Mouse (Mus musculus) limb, embryonic 11.5 days (tissue): ENCODE measurements around the gene Ankrd34b. TPM values are rescaled to one million over a fixed set of nuclear protein-coding genes. Genes with fewer than 3 reads are reported as not detected.

Experiments used
- ATAC-seq: fragments of 200-750 bp; cut with Nextera tagmentation; 2 replicates; pipeline ENCODE4 v1.8.0; 2017; ENCODE audit warnings: low read depth; ENCODE audit not compliant: insufficient number of reproducible peaks, low FRiP score, low TSS enrichment
- DNase-seq: peaks from one replicate; pipeline ENCODE4 v3.0.0-alpha.2; 2015; ENCODE audit warnings: low spot score
- H3K27ac ChIP-seq: fragments of 300-500 bp; sonication (generic); replicated peaks from 2 replicates; pipeline ENCODE4 v1.5.1; 2014; ENCODE audit warnings: low read depth, mild to moderate bottlenecking, low read length
- H3K27me3 ChIP-seq: fragments of 300-500 bp; sonication (generic); 2 replicates; pipeline ENCODE4 v1.6.1; 2014; ENCODE audit warnings: mild to moderate bottlenecking, low read length, mixed read lengths; ENCODE audit not compliant: control insufficient read depth, insufficient read depth
- H3K36me3 ChIP-seq: fragments of 300-500 bp; sonication (generic); 2 replicates; pipeline ENCODE4 v1.6.1; 2014; ENCODE audit warnings: mild to moderate bottlenecking, low read length, moderate library complexity, mixed read lengths; ENCODE audit not compliant: control insufficient read depth, insufficient read depth
- H3K4me1 ChIP-seq: fragments of 300-500 bp; sonication (generic); 2 replicates; pipeline ENCODE4 v1.6.1; 2014; ENCODE audit warnings: low read length, mixed read lengths; ENCODE audit not compliant: control insufficient read depth, insufficient read depth
- H3K4me2 ChIP-seq: fragments of 300-500 bp; sonication (generic); 2 replicates; pipeline ENCODE4 v1.6.1; 2014; ENCODE audit warnings: low read depth, mild to moderate bottlenecking, moderate library complexity; ENCODE audit not compliant: severe bottlenecking
- H3K4me3 ChIP-seq: fragments of 300-500 bp; sonication (generic); 2 replicates; pipeline ENCODE4 v1.5.1; 2014; ENCODE audit warnings: low read depth, low read length
- H3K9ac ChIP-seq: fragments of 300-500 bp; sonication (generic); 2 replicates; pipeline ENCODE4 v1.6.1; 2014; ENCODE audit warnings: mild to moderate bottlenecking, low read length
- H3K9me3 ChIP-seq: fragments of 300-500 bp; sonication (generic); 2 replicates; pipeline ENCODE4 v1.6.1; 2016; ENCODE audit warnings: low read length; ENCODE audit not compliant: control insufficient read depth
- WGBS: fragments of 180-500 bp; shearing (Covaris S2); extraction: QIAGEN DNeasy Blood & Tissue Kit; methylation state at CpG from one replicate; pipeline ENCODE4 v1.1.7; 2014; 5-methylcytosine and 5-hydroxymethylcytosine counted together
- polyA plus RNA-seq: library from polyadenylated mRNA; unstranded; fragments of >200 nt; fragmentation: Nextera tagmentation; extraction: Ambion mirVana; gene quantifications from 2 replicates; pipeline ENCODE4 v1.2.1, GENCODE M21; 2014

Ankrd34b gene
- polyA plus RNA-seq, 1 experiment from 2014 or later, result 0.09 TPM

DNA sequence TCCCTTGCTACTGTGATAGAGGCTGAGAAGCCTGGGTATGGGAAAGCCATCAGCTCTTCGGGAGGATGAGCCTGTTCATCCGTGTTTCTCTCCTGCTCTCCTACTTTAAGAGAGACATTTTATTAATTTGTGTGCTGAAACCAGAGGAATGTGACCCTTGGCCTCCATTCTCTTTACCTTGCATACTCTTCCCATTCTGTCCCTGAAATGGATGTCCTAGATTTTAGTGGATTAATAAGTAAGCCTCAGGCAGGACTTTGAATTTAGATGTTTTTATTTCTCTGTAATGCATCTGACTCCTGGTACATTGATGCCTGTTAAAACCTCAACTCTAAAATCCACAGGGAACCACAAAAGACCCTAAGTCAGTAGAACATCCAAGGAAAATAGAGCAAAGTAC lies 43.7 kb downstream of the Ankrd34b start:
- H3K4me2 ChIP-seq, result no peak overlapping the region
- no peaks in the 10 kb centered on the region for H3K27me3 ChIP-seq
- H3K36me3 ChIP-seq, result no peaks in the 10 kb centered on the region
- 83% methylated on average over 2 of the region's 2 CpGs for WGBS
- H3K27ac ChIP-seq, result no peak overlapping the region
- H3K9ac ChIP-seq, result no peak overlapping the region
- no peak overlapping the region for H3K4me3 ChIP-seq
- no peak for DNase-seq
- ATAC-seq, result no peak
- no peaks in the 10 kb centered on the region for H3K9me3 ChIP-seq
- H3K4me1 ChIP-seq, result no peaks in the 10 kb centered on the region

DNA sequence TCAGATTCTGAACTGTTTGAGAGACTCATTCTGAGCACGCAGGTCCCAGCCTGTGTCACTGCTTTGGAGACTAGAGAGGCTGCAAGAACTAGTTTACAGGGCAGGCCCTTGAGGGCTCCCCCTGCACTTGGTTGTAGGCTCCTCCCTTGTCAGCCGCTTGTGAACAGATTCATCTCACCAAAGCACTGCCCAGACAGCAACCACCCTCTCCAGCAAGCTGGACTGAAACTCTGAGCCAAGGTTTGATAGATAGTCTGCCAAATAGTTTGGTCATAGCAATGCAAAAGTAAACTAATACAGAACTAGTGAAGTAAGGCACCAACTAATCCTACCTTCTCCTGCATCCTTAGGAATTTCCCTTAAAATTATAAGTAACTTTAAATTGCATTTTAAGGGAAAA lies 44.5 kb downstream of the Ankrd34b start:
- H3K36me3 ChIP-seq, result no peaks in the 10 kb centered on the region
- H3K4me2 ChIP-seq, result no peak overlapping the region
- no peak for ATAC-seq
- no peak for DNase-seq
- no peak overlapping the region for H3K4me3 ChIP-seq
- no peak overlapping the region for H3K27ac ChIP-seq
- H3K4me1 ChIP-seq, result no peaks in the 10 kb centered on the region
- H3K9ac ChIP-seq, result no peak overlapping the region
- no peaks in the 10 kb centered on the region for H3K27me3 ChIP-seq
- H3K9me3 ChIP-seq, result no peaks in the 10 kb centered on the region
- 60% methylated on average over 2 of the region's 2 CpGs for WGBS

DNA sequence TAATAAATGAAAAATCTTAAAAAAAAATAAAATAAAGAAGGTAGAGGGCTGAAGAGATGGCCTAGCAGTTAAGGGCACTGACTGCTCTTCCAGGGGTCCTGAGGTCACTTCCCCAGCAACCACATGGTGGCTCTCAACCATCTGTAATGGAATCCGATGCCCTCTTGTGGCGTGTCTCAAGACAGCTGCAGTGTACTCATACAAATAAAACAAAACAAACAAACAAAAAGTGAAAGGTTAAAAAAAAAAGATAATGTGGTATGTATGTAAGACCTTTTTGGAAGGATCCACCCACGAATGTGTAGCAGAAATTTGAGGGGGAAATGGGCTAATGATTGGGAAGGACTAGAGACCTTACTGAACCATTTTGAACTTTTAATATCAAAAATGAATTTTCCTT lies 57.7 kb downstream of the Ankrd34b start:
- H3K4me3 ChIP-seq, result peak overlapping the region; percentile 28
- H3K36me3 ChIP-seq, result no peaks in the 10 kb centered on the region
- WGBS, result 14% methylated on average over 3 of the region's 3 CpGs
- DNase-seq, result peak; percentile 65
- H3K4me1 ChIP-seq, result no peaks in the 10 kb centered on the region
- no peaks in the 10 kb centered on the region for H3K9me3 ChIP-seq
- no peak overlapping the region for H3K27ac ChIP-seq
- H3K9ac ChIP-seq, result no peak overlapping the region
- ATAC-seq, result 0 out of 2 replicates have a peak, but pooled peaks have one; percentile 7
- peak overlapping the region; percentile 49 for H3K4me2 ChIP-seq
- no peaks in the 10 kb centered on the region for H3K27me3 ChIP-seq

DNA sequence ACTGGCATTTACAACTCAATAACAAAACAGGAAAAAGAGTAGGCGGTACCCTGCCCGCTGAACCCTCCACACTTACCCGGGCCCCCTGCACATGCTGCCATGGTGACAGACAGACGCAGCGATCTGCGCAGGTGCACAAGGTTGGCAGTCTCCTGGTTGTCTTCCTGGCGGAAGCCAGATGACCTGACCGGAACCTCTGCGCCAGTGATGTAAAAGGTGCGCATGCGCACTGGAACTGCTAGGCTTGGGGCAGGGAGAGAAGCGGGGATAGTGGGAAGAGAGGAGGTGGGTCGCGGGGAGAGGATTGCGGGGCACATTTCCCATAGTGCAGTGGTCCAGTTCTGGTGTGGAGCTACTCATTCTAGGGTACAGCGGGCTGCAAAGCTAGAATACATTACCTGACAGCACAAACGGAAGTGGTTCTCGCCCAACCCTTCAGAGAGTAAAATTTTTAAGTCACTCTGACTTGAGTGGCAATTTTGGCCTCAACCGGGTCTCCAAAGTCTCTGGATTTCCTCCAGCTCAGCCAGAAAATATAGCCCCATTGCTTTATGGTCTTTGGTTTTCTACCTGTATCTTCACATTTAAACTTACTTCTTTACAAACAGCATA lies 58.3 kb downstream of the Ankrd34b start, which contains the start of gene Fam151b:
Fam151b (minus strand) TSS at position 164 of the 612 bp plus-strand sequence.
- peak; percentile 99 for ATAC-seq
- peak within 1 kb of the TSS; percentile 50 for H3K9ac ChIP-seq
- H3K36me3 ChIP-seq, result no peaks in the 10 kb centered on the region
- no peaks in the 10 kb centered on the region for H3K27me3 ChIP-seq
- H3K27ac ChIP-seq, result no peak within 1 kb of the TSS
- H3K4me2 ChIP-seq, result peak within 1 kb of the TSS; percentile 49
- H3K4me1 ChIP-seq, result no peaks in the 10 kb centered on the region
- peak; percentile 93 for DNase-seq
- 9% methylated on average over 19 of the region's 19 CpGs for WGBS
- peak within 1 kb of the TSS; percentile 28 for H3K4me3 ChIP-seq
- no peaks in the 10 kb centered on the region for H3K9me3 ChIP-seq

DNA sequence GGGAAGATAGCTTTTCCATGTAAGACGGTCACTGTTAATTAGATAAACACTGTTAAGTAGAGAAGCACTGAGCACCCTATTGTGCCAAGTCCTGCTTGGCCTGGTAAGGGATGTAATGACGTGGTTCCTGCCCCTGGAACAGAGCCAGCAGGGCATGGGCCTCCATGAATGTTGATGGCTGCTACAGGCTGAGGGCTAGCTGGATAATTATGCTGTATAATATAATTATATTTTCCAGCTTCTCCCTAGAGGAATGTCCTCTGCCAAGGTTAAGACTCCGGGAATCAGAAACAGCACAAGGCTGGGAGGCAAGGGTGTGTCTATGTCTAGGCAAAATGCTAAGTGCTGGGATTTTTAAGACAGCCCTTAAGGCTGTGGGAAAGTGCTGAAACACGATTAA lies 65.1 kb downstream of the Ankrd34b start:
- Histone ChIP-seq H3K36me3 (no peaks in the 10 kb centered on the region), H3K4me3 (no peak overlapping the region), H3K27ac (no peak overlapping the region), H3K4me2 (no peak overlapping the region), H3K9ac (no peak overlapping the region), H3K27me3 (no peaks in the 10 kb centered on the region), H3K9me3 (no peaks in the 10 kb centered on the region), H3K4me1 (no peaks in the 10 kb centered on the region)
- no peak for ATAC-seq
- 80% methylated on average over 4 of the region's 4 CpGs for WGBS
- DNase-seq, result no peak

Other genes with a start within 250 kb of the Ankrd34b start
- gene Gm20379, start 119.9 kb upstream of the Ankrd34b start, polyA plus RNA-seq, result 1.3 and 1.6 TPM in 2 replicates
- gene Dhfr, start 71.2 kb upstream of the Ankrd34b start, polyA plus RNA-seq, result 28.5 and 30.1 TPM in 2 replicates
- gene Msh3, start 70.9 kb upstream of the Ankrd34b start, polyA plus RNA-seq, result 44.3 and 47.3 TPM in 2 replicates
- gene Fam151b, start 58.1 kb downstream of the Ankrd34b start, polyA plus RNA-seq, result 0.25 TPM in 1 of 2 replicates, not detected in the other
- gene Zfyve16, start 105.0 kb downstream of the Ankrd34b start, polyA plus RNA-seq, result 16.1 and 18.0 TPM in 2 replicates
- not detected in 2 replicates for gene Spz1, start 150.3 kb downstream of the Ankrd34b start, polyA plus RNA-seq
- gene Serinc5, start 185.2 kb downstream of the Ankrd34b start, polyA plus RNA-seq, result 7.0 and 7.4 TPM in 2 replicates